Mouse (Mus musculus) heart, adult 2 months (tissue): ENCODE data around the gene Pdcd5.

Experiments
- CTCF ChIP-seq: fragments of 200-600 bp; IDR thresholded peaks from 2 replicates; pipeline ENCODE4 v1.8.1; 2022; ENCODE audit warnings: antibody characterized with exemption, mild to moderate bottlenecking, moderate library complexity
- EP300 ChIP-seq: fragments of 200-500 bp; IDR thresholded peaks from 2 replicates; pipeline ENCODE4 v1.6.1; 2011; ENCODE audit warnings: low read depth, low read length, control low read depth; ENCODE audit not compliant: insufficient read depth
- POLR2A ChIP-seq: fragments of 200-500 bp; IDR thresholded peaks from 2 replicates; pipeline ENCODE4 v1.6.1; 2011; ENCODE audit warnings: mild to moderate bottlenecking, low read depth, low read length, control low read depth; ENCODE audit not compliant: insufficient read depth

DNA sequence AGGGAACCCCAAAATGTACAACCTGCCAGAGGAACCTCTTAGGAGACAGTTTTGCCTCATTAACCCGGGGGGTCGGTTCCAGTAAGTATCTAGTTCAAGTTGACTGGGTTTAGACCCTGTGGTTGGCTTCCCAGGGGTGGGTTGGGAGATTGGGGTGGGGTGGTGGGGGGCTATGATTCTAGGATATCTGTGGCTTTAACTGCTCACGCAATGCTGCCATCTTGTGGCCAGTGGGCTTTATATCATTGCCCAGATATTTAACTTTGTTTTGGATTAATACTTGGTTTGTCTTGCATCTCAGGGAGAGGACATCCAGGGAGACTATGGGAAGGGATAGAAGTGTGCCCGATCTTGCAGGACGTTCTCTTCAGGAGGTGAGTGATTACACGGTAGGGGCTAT is 11.1 kb downstream of the Pdcd5 start:
- TF ChIP-seq CTCF (peak; percentile 75), POLR2A (no peak), EP300 (no peak)
